Mouse (Mus musculus) cerebral cortex, adult 2 months (tissue): Measurements from ENCODE around the gene 1700015G11Rik.

ENCODE experiments used
- WGBS: fragments of 180-500 bp; shearing (Covaris S2); methylation state at CpG from one replicate; pipeline ENCODE4 v1.1.7; 2018; 5-methylcytosine and 5-hydroxymethylcytosine counted together

1700015G11Rik gene

GRCm38 (mm10) chr7:52015628-52016027 lies at the start of gene 1700015G11Rik:
Gene 1700015G11Rik, minus strand, starts transcription at chr7:52015728.
- 84% methylated on average over 3 of the region's 3 CpGs for WGBS

DNA sequence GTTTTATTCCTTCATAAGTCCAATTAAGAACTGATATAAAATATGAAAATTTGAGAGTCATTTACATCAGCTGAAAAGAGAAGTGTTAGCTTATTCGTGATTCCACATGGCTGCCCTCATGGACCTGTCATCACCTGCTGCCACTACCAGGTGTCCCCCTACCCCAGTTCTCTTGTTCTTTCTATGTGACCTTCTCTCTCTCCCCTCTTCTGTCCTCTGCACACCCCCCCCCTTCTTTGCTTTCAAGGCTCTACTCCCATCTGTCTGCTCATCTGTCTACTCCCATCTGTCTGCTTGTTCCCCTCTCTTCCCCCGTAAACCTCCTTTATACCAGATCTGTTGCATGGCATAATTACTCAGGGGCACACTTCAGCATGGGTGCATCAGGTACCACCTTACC lies 41.4 kb upstream of the 1700015G11Rik start:
- WGBS: 72% methylated on average over 2 of the region's 2 CpGs

GRCm38 (mm10) chr7:52056274-52056673 lies 40.7 kb upstream of the 1700015G11Rik start:
- WGBS: 67% methylated on average over 4 of the region's 4 CpGs

- 46% methylated on average over 2 of the region's 2 CpGs for WGBS
Observed at GRCm38 (mm10) chr7:52055831-52056230, 40.3 kb upstream of the 1700015G11Rik start.

DNA sequence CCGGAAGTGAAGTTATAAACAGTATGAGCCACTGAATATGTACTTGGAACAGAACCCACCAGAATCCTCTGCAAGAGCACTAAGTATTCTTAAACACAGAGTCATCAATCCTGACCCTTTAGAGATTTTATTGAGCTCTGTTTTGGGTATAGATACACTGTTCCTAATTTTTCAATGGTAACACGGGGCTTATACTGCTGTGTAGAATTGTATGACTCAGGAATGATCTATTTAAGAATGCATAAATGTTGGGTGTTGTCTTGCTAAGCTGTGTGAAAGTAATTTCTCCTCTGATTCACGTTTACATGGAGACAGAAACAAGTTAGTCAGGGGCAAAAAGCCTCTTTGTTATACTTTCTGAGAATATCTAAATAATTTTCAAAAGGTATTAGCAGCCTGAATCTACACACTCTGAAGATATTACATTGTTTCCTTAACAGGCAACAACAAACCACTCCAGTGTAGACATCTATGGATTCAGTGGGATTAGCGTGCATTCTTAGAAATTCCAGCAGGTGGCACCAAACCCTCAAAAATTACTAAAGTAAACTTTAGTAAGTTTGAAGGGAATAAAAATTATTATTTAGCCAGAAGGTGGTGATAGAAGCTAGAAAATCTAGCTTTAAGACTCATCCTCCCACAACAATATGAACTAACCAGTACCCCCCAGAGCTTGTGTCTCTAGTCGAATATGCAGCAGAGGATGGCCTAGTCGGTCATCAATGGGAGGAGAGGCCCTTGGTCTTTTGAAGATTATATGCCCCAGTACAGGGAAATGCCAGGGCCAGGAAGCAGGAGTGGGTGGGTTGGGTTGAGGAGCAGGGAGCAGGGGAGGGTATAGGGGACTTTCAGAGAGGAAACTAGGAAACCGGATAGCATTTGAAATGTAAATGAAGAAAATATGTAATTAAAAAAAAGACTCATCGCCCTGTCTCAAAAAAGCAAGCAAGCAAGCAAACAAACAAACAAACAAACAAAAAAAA lies 22.4 kb upstream of the 1700015G11Rik start:
- WGBS: 35% methylated on average over 8 of the region's 8 CpGs

GRCm38 (mm10) chr7:52024050-52024626 lies 8.6 kb upstream of the 1700015G11Rik start:
- 87% methylated on average over 5 of the region's 5 CpGs for WGBS

DNA sequence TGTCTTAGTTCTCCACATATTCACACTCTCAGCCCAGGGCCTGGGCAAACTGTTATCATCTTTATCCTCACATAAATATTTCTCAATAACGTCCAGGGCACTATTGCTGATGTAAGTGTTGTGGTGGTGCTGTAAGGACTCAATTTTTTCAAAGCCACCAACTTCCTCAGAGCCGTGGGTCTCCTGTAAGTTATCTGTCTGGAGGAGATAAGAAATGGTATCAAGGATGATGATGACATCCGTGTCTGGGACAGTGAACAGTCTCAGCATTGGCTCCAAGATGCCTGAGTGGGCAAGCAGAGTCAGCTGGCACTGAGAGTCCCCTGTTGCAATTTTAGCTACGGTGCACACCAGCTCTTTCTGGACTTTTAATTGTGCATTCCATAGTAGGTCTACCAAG lies 6.5 kb upstream of the 1700015G11Rik start:
- 89% methylated on average over 4 of the region's 4 CpGs for WGBS

GRCm38 (mm10) chr7:52015180-52015579 lies 348 bp downstream of the 1700015G11Rik start:
- 83% methylated on average over 1 of the region's 1 CpGs for WGBS

GRCm38 (mm10) chr7:52013457-52013856 lies 2.1 kb downstream of the 1700015G11Rik start:
- 80% methylated on average over 7 of the region's 7 CpGs for WGBS

DNA sequence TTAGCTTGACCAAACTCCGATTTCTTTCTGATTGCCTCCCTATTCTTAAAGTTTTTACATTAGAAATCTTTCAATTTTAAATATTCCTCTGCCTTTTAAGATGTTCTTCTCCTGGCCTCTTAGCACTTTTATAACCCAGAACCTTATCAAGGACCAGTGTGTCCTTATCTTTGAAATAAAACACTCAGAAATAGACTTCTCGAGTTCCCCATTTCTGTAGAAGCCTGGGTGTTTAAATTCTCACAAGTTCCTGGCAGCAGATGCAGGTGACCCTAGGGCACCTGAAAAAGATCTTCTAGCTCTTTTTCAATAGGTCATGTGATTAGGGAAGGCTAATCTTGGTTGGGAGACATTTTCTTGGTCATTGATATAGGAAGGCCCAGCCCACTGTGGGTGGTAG lies 8.4 kb downstream of the 1700015G11Rik start:
- WGBS: 93% methylated on average over 2 of the region's 2 CpGs

DNA sequence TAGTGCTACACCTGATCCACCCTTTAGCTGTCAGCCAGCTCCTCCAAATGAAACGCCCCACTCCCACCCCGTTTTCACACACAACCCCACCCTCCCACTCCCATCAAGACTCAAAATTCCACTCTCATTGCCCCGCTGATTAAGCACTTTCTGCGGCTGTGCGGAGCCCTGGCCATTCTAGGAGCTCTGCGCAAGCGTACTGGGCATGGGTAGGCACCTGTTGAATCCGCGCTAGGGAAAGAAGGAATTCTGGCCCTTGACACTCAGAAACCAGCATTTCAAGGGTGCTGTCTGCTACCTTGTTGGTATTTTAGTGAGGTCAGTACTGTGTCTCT lies 9.3 kb downstream of the 1700015G11Rik start:
- WGBS: 1% methylated on average over 9 of the region's 9 CpGs

DNA sequence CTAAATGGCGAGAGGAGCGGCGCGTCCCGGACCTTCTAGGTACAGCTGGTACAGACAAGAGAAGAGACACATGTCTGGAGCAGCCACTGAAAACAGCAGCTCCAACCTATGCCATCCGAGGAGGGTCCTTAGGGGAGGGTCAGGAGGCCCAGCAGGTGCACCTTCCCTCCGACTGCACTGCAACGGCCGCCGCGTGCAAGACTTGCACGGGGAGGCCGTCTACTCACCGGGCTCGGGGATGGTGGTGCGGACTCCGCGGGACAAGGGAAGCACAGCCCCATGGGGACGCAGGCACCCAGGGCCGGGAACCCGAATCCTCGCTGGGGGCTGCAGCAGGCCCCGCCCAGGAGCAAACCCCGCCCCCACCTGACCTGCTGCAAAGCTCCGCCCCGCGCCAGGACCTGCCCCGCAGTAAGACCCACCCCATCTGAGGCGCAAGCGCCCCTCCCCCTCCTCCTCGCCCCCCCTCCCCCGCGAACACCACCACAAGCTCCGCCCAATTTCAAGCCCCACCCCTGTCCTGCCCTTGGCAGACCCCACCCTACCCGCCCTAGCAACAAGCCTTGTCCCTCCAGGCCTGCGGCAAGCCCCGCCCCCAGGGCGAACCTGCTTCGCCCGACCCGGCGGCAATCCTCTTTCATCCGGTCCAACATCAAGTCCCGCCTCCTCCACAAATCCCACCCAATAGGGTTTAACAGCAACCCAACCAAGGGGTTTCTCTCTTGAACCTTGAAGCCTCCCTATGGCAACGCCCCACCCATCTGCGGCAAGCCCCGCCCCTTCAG lies 9.8 kb downstream of the 1700015G11Rik start, which contains the start of gene Svip:
Gene Svip (minus strand): TSS at position 508 of the 785 bp plus-strand sequence.
- WGBS: 1% methylated on average over 45 of the region's 47 CpGs

DNA sequence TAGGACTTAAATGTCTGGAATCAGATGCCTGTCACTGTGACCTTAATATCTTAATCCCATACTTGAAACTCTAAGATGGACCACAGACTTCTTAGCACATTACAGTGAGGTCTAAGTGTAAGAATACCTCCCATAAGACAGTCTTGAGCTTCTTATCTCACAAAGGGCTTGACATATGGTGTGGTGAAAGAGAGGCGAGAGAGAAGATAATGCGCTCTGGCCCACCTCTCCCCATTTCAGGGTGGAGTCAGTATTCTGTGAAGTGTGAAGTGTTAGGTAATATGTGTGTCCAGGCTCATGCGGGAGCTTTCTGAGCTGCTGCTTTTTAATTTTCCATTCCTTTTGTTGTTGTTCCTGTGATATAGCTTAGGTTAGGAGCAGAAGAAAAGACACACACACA lies 24.5 kb downstream of the 1700015G11Rik start:
- 93% methylated on average over 3 of the region's 3 CpGs for WGBS

GRCm38 (mm10) chr7:51986909-51987308 lies 28.6 kb downstream of the 1700015G11Rik start:
- 74% methylated on average over 6 of the region's 6 CpGs for WGBS

GRCm38 (mm10) chr7:51985763-51986162 lies 29.8 kb downstream of the 1700015G11Rik start:
- 35% methylated on average over 6 of the region's 6 CpGs for WGBS

DNA sequence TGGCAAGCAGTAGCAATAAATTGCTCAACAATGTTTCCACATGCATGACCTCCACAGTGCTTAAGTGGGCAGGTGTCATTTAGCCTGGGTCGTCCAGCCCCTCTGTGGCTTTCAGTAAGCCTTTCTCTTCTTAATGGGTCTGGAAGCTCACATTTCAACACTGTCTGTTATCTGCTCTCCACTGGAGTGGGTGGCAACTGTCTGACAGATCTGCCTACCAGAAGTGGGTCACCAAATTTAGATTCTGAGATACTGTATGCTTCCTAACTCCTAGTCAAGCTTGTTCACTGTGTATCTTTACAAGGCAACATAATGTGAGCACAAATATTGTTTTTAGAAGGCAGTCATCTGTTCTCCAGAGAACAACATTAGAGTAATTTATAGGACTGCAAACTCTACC lies 33.2 kb downstream of the 1700015G11Rik start:
- 32% methylated on average over 1 of the region's 1 CpGs for WGBS

- WGBS: 56% methylated on average over 5 of the region's 5 CpGs
Observed at GRCm38 (mm10) chr7:51979271-51979670, 36.3 kb downstream of the 1700015G11Rik start.

- 67% methylated on average over 6 of the region's 6 CpGs for WGBS
Observed at GRCm38 (mm10) chr7:51975181-51975580, 40.3 kb downstream of the 1700015G11Rik start.

GRCm38 (mm10) chr7:51973526-51973925 lies 42.0 kb downstream of the 1700015G11Rik start:
- WGBS: 66% methylated on average over 2 of the region's 2 CpGs

- 58% methylated on average over 5 of the region's 5 CpGs for WGBS
Observed at GRCm38 (mm10) chr7:51973091-51973490, 42.4 kb downstream of the 1700015G11Rik start.

- WGBS: 30% methylated on average over 6 of the region's 6 CpGs
Observed at GRCm38 (mm10) chr7:51972252-51972855, 43.2 kb downstream of the 1700015G11Rik start.

DNA sequence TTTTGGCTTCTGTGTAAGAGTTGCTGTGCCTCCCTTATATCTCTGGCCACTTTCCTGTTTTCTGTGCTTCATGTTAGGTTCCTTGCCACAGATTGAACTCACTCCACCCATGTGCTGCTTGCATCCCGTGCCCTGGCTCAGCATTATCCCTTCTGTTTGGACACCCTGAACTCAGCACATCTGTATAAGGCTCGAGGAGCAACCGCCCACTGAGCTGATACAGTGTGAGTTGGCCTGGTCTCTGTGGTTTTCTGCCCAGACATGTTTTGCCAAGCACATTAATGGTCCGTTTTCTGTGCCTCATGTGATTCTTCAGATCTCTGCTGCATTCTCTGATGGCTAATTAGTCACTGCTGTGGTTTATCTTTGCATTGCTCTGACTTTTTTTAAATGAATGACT lies 47.9 kb downstream of the 1700015G11Rik start:
- WGBS: 84% methylated on average over 4 of the region's 4 CpGs
